Mouse (Mus musculus): ENCODE results near the gene Ccdc88b. TPM values are rescaled to one million over a fixed set of nuclear protein-coding genes. Genes with fewer than 3 reads are reported as not detected.

Ccdc88b gene
- total RNA-seq, 4 experiments from 2014 or later: 1.7 to 3.6 (median 2.4) TPM

DNA sequence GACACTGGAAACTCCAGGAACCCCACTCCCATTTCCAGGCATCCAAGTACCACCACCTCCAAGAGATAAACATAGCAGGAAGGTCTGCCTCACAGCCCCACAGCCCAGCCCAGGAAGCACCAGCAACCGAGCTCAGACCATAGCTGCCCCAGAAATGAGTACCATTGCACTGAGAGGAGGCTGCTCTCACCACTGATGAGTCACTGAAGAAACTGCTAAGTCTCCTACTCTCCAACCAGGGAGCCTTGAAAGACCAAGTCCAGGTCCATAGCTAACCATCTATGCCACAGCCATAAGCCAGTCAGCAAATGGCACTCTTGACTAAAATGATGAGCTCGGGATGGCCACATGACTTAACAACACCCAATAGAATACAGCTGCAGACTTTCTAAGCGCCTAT, 31.4 kb downstream of the Ccdc88b start:
- no peak for DNase-seq

DNA sequence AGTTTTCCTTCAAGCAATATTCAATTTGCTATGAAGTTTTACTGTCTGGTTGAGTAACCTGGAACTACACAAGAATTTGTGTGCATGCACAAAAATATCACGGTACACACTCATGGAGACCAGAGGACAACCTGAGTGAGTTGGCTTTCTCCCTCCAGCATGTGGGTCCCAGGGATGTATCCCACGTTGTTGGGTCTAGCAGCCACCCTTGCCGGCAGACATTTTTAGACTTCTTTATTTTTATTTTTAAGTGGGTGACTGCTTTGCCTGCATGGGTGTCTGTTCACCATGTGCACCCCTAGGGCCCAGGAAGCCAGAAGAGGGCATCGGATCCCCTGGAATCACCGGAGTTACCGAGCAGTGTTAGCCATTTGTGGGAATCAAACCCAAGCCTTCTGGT, 32.6 kb downstream of the Ccdc88b start:
- DNase-seq: no peak

DNA sequence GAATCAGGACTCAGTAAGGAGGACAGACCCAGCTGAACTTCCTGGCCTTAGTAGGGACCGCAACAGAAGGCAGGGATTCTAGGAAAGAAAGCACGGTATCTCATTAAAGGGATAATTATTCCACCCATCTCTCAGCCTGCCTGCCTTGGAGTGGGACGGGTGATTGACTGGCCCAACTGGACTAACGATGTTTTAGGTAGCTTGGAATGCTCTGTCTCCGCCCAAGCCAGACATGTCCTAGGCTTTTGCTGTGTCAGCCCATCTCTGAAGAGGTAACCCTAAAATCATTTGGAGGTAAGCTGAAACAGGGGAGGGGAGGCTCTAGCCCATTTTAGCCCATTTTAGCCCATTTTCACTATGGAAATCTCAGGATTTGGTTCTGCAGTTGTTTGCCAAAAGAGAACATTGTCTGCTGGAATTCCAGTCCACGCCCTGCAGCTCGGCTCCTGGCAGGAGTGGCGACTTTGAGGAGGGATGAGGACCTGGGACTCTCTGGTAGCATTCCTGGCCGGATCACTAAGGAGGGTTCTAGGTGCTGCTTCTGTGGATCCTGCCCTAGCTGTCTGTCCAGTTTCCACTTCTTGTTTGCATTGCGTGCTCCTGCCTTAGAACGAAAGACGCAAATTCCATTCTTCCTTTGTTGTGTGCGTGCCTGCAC, 37.3 kb downstream of the Ccdc88b start:
- no peak for DNase-seq

DNA sequence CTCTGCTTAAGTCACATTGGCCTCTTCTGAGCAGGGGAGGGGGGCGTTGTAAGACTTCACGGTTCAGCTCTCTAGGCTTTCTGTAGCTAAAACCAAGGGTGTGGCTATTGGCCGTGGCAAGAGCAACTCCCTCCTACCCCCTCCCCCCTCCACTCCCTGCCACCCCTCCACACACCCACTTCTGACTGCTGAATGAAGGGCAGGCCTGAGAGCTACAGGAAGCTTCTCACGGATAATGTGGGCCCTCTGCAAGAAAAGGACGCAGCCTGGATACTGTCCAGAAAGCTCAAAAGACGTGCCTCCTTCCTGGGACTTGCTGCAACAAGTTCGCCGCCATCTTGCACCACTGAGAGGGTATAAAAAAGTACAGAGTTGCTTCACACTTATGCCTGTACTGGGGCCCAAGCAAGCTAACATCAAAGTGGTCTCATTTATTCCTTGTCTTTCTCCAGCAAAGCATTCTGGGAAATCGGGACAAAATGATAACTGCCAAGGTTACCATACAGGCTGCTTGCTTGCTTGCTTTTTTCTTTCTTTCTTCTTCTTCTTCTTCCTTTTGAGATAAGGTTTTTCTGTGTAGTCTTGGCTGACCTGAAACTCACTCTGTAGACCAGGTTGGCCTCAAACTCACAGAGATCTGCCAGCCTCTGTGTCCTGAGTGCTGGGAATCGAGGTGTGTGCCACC, 38.7 kb downstream of the Ccdc88b start:
- DNase-seq: no peak

DNA sequence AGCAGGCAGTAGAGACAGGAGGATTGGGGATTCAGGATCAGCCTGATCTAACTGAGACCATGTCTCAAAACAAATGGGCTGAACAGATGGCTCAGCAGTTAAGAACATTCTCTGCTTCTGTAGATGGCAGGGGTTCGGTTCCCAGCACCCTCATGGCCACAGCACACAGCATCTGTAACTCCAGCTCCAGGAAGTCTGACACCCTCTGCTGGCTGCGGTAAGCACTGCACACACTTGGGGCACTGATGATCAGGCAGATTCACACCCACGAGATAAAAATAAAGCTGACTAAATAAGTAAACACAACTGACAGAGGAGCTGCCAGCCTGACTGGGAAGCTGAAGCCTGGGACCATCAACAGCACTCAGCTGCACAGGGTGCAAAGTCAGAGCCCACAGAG, 43.1 kb downstream of the Ccdc88b start:
- DNase-seq: no peak

DNA sequence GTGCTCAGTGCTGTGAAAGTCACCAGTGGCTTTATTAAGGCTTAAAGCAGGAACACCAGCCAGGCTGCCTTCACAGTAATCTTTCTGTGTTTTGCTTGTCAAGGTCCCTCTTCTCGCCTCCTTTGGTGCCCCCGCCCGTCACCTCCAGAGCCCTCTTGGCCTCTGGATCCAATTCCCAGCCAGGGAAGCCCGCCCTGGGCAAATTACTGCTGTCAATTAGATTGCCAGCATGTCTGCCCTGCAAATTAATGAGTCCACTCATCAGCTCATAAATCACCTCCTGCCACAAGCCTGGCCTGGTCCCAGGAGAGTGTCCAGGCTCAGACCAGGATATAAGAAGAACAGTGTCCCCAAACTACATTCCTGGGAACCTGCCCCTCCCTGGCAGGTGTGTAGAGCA, 43.6 kb downstream of the Ccdc88b start:
- no peak for DNase-seq

Small RNA genes lying within 50 kb of the gene (microRNA-seq; reads per million reads assigned to microRNA genes)
- gene Mir5046: 0 reads per million in 2 experiments

Other genes starting within 250 kb of the Ccdc88b start
- 10 to 100 TPM; 30.2 to 42.5 (median 36.1) TPM for gene Rps6ka4, start 17.6 kb downstream of the Ccdc88b start, total RNA-seq (2022)
- gene Trmt112, start 51.5 kb upstream of the Ccdc88b start, total RNA-seq (2022): 100 to 1,000 TPM in 2 of 4 experiments, 10 to 100 TPM in 2; 83.2 to 116 (median 99.0) TPM
- 100 to 1,000 TPM; 197 to 273 (median 224) TPM for gene Prdx5, start 51.9 kb upstream of the Ccdc88b start, total RNA-seq (2022)
- 10 to 100 TPM; 38.3 to 45.1 (median 44.1) TPM for gene Esrra, start 63.6 kb upstream of the Ccdc88b start, total RNA-seq (2022)
- gene Catsperz, start 67.2 kb upstream of the Ccdc88b start, total RNA-seq (2022): not detected
- under 1 TPM in 2 of 4 experiments, not detected in 2; 0.14 to 0.24 TPM for gene Kcnk4, start 76.3 kb upstream of the Ccdc88b start, total RNA-seq (2022)
- 10 to 100 TPM; 49.9 to 63.1 (median 56.6) TPM for gene Bad, start 83.7 kb upstream of the Ccdc88b start, total RNA-seq (2022)
- gene Gpr137, start 84.3 kb upstream of the Ccdc88b start, total RNA-seq (2022): 10 to 100 TPM; 55.6 to 66.1 (median 63.4) TPM
- 100 to 1,000 TPM; 153 to 231 (median 191) TPM for gene Ppp1r14b, start 116.8 kb upstream of the Ccdc88b start, total RNA-seq (2022)
- gene Plcb3, start 118.3 kb upstream of the Ccdc88b start, total RNA-seq (2022): 10 to 100 TPM; 40.1 to 83.9 (median 62.1) TPM
- 100 to 1,000 TPM in 2 of 4 experiments, 10 to 100 TPM in 2; 62.4 to 165 (median 91.8) TPM for gene Fkbp2, start 122.3 kb upstream of the Ccdc88b start, total RNA-seq (2022)
- 100 to 1,000 TPM in 1 of 4 experiments, 10 to 100 TPM in 3; 86.5 to 119 (median 95.7) TPM for gene Vegfb, start 129.4 kb upstream of the Ccdc88b start, total RNA-seq (2022)
- 10 to 100 TPM; 38.4 to 55.9 (median 43.3) TPM for gene Dnajc4, start 134.4 kb upstream of the Ccdc88b start, total RNA-seq (2022)
- gene Nudt22, start 137.9 kb upstream of the Ccdc88b start, total RNA-seq (2022): 10 to 100 TPM; 36.6 to 56.0 (median 48.7) TPM
- gene Trpt1, start 137.9 kb upstream of the Ccdc88b start, total RNA-seq (2022): 10 to 100 TPM; 11.0 to 18.6 (median 15.0) TPM
- 10 to 100 TPM in 2 of 4 experiments, 1 to 10 TPM in 2; 6.4 to 10.8 (median 8.8) TPM for gene Fermt3, start 161.3 kb upstream of the Ccdc88b start, total RNA-seq (2022)
- gene Stip1, start 181.8 kb upstream of the Ccdc88b start, total RNA-seq (2022): 100 to 1,000 TPM; 129 to 273 (median 162) TPM
- 10 to 100 TPM; 27.7 to 64.8 (median 40.3) TPM for gene Macrod1, start 198.6 kb upstream of the Ccdc88b start, total RNA-seq (2022)
- 10 to 100 TPM in 2 of 4 experiments, 1 to 10 TPM in 2; 2.9 to 27.5 (median 14.8) TPM for gene Flrt1, start 247.5 kb upstream of the Ccdc88b start, total RNA-seq (2022)

All from adrenal gland, adult 8-10 months (tissue).